ENCODE assay signal across 8 mouse cellular contexts in genomic region chr1:131827207-131827786, GRCm38 (mm10). TPM values are rescaled to one million over a fixed set of nuclear protein-coding genes. Genes with fewer than 3 reads are reported as not detected.
DNase-seq lines count a peak whose midpoint lies in the region; ATAC-seq and TF ChIP-seq lines count a peak whose summit lies in the region.

Gene Slc41a1, plus strand, starts transcription at chr1:131827493.

- TF ChIP-seq CTCF in lung, embryonic 14.5 days (IDR thresholded peaks at IDR 0.05; ENCODE audit: low read depth): no peak

- no peak for DNase-seq in lung, embryonic 14.5 days
- no peak for DNase-seq in lung, postnatal 25 days (ENCODE audit: low spot score)
- DNase-seq in adrenal gland, postnatal 14 days: no peak
- no peak for DNase-seq in gastrocnemius, postnatal 14 days
- no peak for DNase-seq in intestine, embryonic 14.5 days (ENCODE audit: low spot score)
- DNase-seq in thymus, postnatal 10 days (ENCODE audit: low spot score in 2 of 2): peak; percentile 22 to 28

- H3K27me3 ChIP-seq in lung, embryonic 14.5 days (ENCODE audit: insufficient read depth, low read length): no peaks in the 10 kb centered on the region
- H3K27me3 ChIP-seq in intestine, embryonic 14.5 days (replicated peaks; ENCODE audit: control insufficient read depth, insufficient read depth, low read length): no peaks in the 10 kb centered on the region

- H3K4me1 ChIP-seq in lung, embryonic 14.5 days (ENCODE audit: insufficient read depth): peaks cover 14% of the 10 kb centered on the region
- H3K4me1 ChIP-seq in intestine, embryonic 14.5 days (replicated peaks; ENCODE audit: control insufficient read depth, insufficient read depth, low read length): peaks cover 14% of the 10 kb centered on the region

- 2% methylated on average over 25 of the region's 25 CpGs for WGBS in lung, embryonic 14.5 days
- 3% methylated on average over 21 of the region's 25 CpGs for WGBS in intestine, embryonic 14.5 days

- peak within 1 kb of the TSS; percentile 68 for H3K9ac ChIP-seq in lung, embryonic 14.5 days
- peak within 1 kb of the TSS; percentile 73 for H3K9ac ChIP-seq in intestine, embryonic 14.5 days (ENCODE audit: low read length)

- peak within 1 kb of the TSS; percentile 70 for H3K4me3 ChIP-seq in lung, embryonic 14.5 days (ENCODE audit: low read depth, low read length)
- peak within 1 kb of the TSS; percentile 61 for H3K4me3 ChIP-seq in intestine, embryonic 14.5 days (ENCODE audit: low read depth, low read length)

- peak; percentile 32 for ATAC-seq in lung, embryonic 14.5 days (ENCODE audit: insufficient read depth)
- ATAC-seq in intestine, embryonic 14.5 days (replicated peaks; ENCODE audit: low FRiP score, low TSS enrichment, low read depth): peak; percentile 71
- ATAC-seq in megakaryocyte, adult 5-6 weeks (ENCODE audit: poor library complexity, severe bottlenecking): peak; percentile 50
- no peak for ATAC-seq in frontal cortex, adult (ENCODE audit: low TSS enrichment)

- H3K27ac ChIP-seq in lung, embryonic 14.5 days (ENCODE audit: low read depth): peak within 1 kb of the TSS; percentile 77
- H3K27ac ChIP-seq in intestine, embryonic 14.5 days (ENCODE audit: low read depth): peak within 1 kb of the TSS; percentile 77

- no peaks in the 10 kb centered on the region for H3K36me3 ChIP-seq in lung, embryonic 14.5 days (ENCODE audit: insufficient read depth)
- H3K36me3 ChIP-seq in intestine, embryonic 14.5 days (ENCODE audit: control insufficient read depth, insufficient read depth, low read length): peaks cover 16% of the 10 kb centered on the region

- peak within 1 kb of the TSS; percentile 88 for H3K4me2 ChIP-seq in lung, embryonic 14.5 days
- peak within 1 kb of the TSS; percentile 80 for H3K4me2 ChIP-seq in intestine, embryonic 14.5 days (ENCODE audit: low read length)

- intact Hi-C loops in gastrocnemius, postnatal 14 days (cut with DNase I; ENCODE audit: low total_unique reads): no loop called here

- no peaks in the 10 kb centered on the region for H3K9me3 ChIP-seq in lung, embryonic 14.5 days (ENCODE audit: low read depth, low read length)
- no peaks in the 10 kb centered on the region for H3K9me3 ChIP-seq in intestine, embryonic 14.5 days (ENCODE audit: control insufficient read depth, low read length)

RNA-seq across cellular contexts. Expression of gene Slc41a1, which starts in this region (rescaled TPM):
- 10.3 and 11.4 TPM in 2 replicates for polyA plus RNA-seq in lung, embryonic 14.5 days (2014; fragmentation: Nextera tagmentation; extraction: Ambion mirVana)
- total RNA-seq in adrenal gland, postnatal 14 days (2021): 35.2 and 52.6 TPM in 2 replicates
- 10 to 100 TPM; 43.9 to 54.7 TPM for total RNA-seq in gastrocnemius, postnatal 14 days (2021)
- 8.4 and 8.9 TPM in 2 replicates for polyA plus RNA-seq in intestine, embryonic 14.5 days (2014; fragmentation: Nextera tagmentation; extraction: Ambion mirVana)
- total RNA-seq in megakaryocyte, adult 5-6 weeks (2015): 3.4 and 7.8 TPM in 2 replicates
- total RNA-seq in megakaryocyte, adult 5-6 weeks (2017): 3.1 and 5.3 TPM in 2 replicates

Comparison
In these comparisons a context has a peak if more than half of its experiments do, and no peak if none do; other contexts are left out.
1. DNase-seq: peak in thymus, postnatal 10 days (2 of 2); none in lung, embryonic 14.5 days (single experiment), lung, postnatal 25 days (single experiment), adrenal gland, postnatal 14 days (single experiment), gastrocnemius, postnatal 14 days (single experiment) and intestine, embryonic 14.5 days (single experiment).